Mouse (Mus musculus) left cerebral cortex, adult 18-20 months (tissue): Measurements from ENCODE around the gene Runx3. TPM values are rescaled to one million over a fixed set of nuclear protein-coding genes. Genes with fewer than 3 reads are reported as not detected.

Experiments
- DNase-seq, 2 experiments: peaks; one replicate each; pipeline ENCODE4 v3.0.0; 2021 to 2022; ENCODE audit warnings: low spot score in 2 of 2, mixed read lengths in 1 of 2
- total RNA-seq, 2 experiments: library from RNA; stranded (reverse); gene quantifications; 2 replicates each; pipeline ENCODE4 v1.2.3; 2021

Runx3 gene
- total RNA-seq, 2 experiments from 2014 or later, result 0.12 TPM; not detected in 1

- DNase-seq, result no peak
Observed at GRCm38 (mm10) chr4:135113656-135114055, 6.8 kb upstream of the Runx3 start.

- DNase-seq, result no peak
Observed at GRCm38 (mm10) chr4:135114301-135114700, 6.2 kb upstream of the Runx3 start.

- no peak for DNase-seq
Observed at GRCm38 (mm10) chr4:135115426-135116170, 4.9 kb upstream of the Runx3 start.

- DNase-seq, result no peak
Observed at GRCm38 (mm10) chr4:135116391-135116790, 4.1 kb upstream of the Runx3 start.

GRCm38 (mm10) chr4:135117846-135118245, 2.6 kb upstream of the Runx3 start:
- no peak for DNase-seq

- no peak for DNase-seq
Observed at GRCm38 (mm10) chr4:135118855-135119474, 1.5 kb upstream of the Runx3 start.

GRCm38 (mm10) chr4:135123721-135124120, 3.3 kb downstream of the Runx3 start:
- DNase-seq, result no peak

- DNase-seq, result no peak
Observed at GRCm38 (mm10) chr4:135124732-135125131, 4.3 kb downstream of the Runx3 start.

GRCm38 (mm10) chr4:135125152-135125551, 4.7 kb downstream of the Runx3 start:
- no peak for DNase-seq

GRCm38 (mm10) chr4:135126385-135126784, 5.9 kb downstream of the Runx3 start:
- no peak for DNase-seq

GRCm38 (mm10) chr4:135128841-135129520, 8.5 kb downstream of the Runx3 start:
- DNase-seq, result no peak

- DNase-seq, result no peak
Observed at GRCm38 (mm10) chr4:135130156-135130555, 9.7 kb downstream of the Runx3 start.

GRCm38 (mm10) chr4:135131145-135131544, 10.7 kb downstream of the Runx3 start:
- no peak for DNase-seq

GRCm38 (mm10) chr4:135132797-135133196, 12.3 kb downstream of the Runx3 start:
- DNase-seq, result no peak

- DNase-seq, result no peak
Observed at GRCm38 (mm10) chr4:135133711-135134110, 13.3 kb downstream of the Runx3 start.

GRCm38 (mm10) chr4:135135331-135135730, 14.9 kb downstream of the Runx3 start:
- no peak for DNase-seq

- no peak for DNase-seq
Observed at GRCm38 (mm10) chr4:135136202-135136601, 15.8 kb downstream of the Runx3 start.

- no peak for DNase-seq
Observed at GRCm38 (mm10) chr4:135136612-135137011, 16.2 kb downstream of the Runx3 start.

- DNase-seq, result no peak
Observed at GRCm38 (mm10) chr4:135140647-135141515, 20.4 kb downstream of the Runx3 start.

- no peak for DNase-seq
Observed at GRCm38 (mm10) chr4:135141720-135142119, 21.3 kb downstream of the Runx3 start.

- DNase-seq, result no peak
Observed at GRCm38 (mm10) chr4:135146734-135147133, 26.3 kb downstream of the Runx3 start.
